ENCODE assay signal across 11 mouse cellular contexts in genomic region chr8:57326091-57327065, GRCm38 (mm10). TPM values are rescaled to one million over a fixed set of nuclear protein-coding genes. Genes with fewer than 3 reads are reported as not detected.
A peak's percentile ranks its signal among the peaks of the same experiment; 100 is the strongest.
DNase-seq lines count a peak whose midpoint lies in the region; ATAC-seq lines count a peak whose summit lies in the region.
"Had no signal": no experiment of that assay in that cellular context is flagged by ENCODE, and none has a peak within 500 bp of the region (broad histone marks: within the 10 kb centered on the region; RNA-seq: fewer than 3 reads in every experiment).

No protein-coding gene starts in this region.

- H3K9me3 ChIP-seq in midbrain, embryonic 10.5 days (replicated peaks), result no peaks in the 10 kb centered on the region
- H3K9me3 ChIP-seq in midbrain, embryonic 13.5 days, result no peaks in the 10 kb centered on the region
- no peaks in the 10 kb centered on the region for H3K9me3 ChIP-seq in heart, embryonic 13.5 days
- no peaks in the 10 kb centered on the region for H3K9me3 ChIP-seq in limb, embryonic 11.5 days (ENCODE audit: control insufficient read depth, low read length)
- H3K9me3 ChIP-seq in stomach, embryonic 16.5 days (replicated peaks; ENCODE audit: control insufficient read depth, low read length), result no peaks in the 10 kb centered on the region
- no peaks in the 10 kb centered on the region for H3K9me3 ChIP-seq in kidney, embryonic 16.5 days (ENCODE audit: low read length)

- H3K36me3 ChIP-seq in midbrain, embryonic 10.5 days, result no peaks in the 10 kb centered on the region
- H3K36me3 ChIP-seq in midbrain, embryonic 13.5 days, result no peaks in the 10 kb centered on the region
- peaks cover 39% of the 10 kb centered on the region for H3K36me3 ChIP-seq in heart, embryonic 13.5 days
- H3K36me3 ChIP-seq in limb, embryonic 11.5 days (ENCODE audit: control insufficient read depth, insufficient read depth, low read length), result no peaks in the 10 kb centered on the region; the same call in 1 of the 2 replicates
- H3K36me3 ChIP-seq in stomach, embryonic 16.5 days (ENCODE audit: control insufficient read depth, insufficient read depth, low read length), result no peaks in the 10 kb centered on the region
- no peaks in the 10 kb centered on the region for H3K36me3 ChIP-seq in kidney, embryonic 16.5 days (ENCODE audit: insufficient read depth, low read length)

- WGBS in midbrain, embryonic 10.5 days, result 1% methylated on average over 27 of the region's 27 CpGs
- WGBS in midbrain, embryonic 13.5 days, result 2% methylated on average over 27 of the region's 27 CpGs
- WGBS in heart, embryonic 13.5 days, result 7% methylated on average over 27 of the region's 27 CpGs
- WGBS in limb, embryonic 11.5 days, result 5% methylated on average over 27 of the region's 27 CpGs
- 26% methylated on average over 27 of the region's 27 CpGs for WGBS in stomach, embryonic 16.5 days
- WGBS in kidney, embryonic 16.5 days, result 8% methylated on average over 27 of the region's 27 CpGs

- peaks cover 100% of the 10 kb centered on the region for H3K27me3 ChIP-seq in midbrain, embryonic 10.5 days (ENCODE audit: low read depth, poor library complexity, severe bottlenecking)
- H3K27me3 ChIP-seq in midbrain, embryonic 13.5 days, result peaks cover 96% of the 10 kb centered on the region
- H3K27me3 ChIP-seq in heart, embryonic 13.5 days (replicated peaks), result no peaks in the 10 kb centered on the region
- peaks cover 23% of the 10 kb centered on the region for H3K27me3 ChIP-seq in limb, embryonic 11.5 days (ENCODE audit: control insufficient read depth, insufficient read depth, low read length)
- peaks cover 54% of the 10 kb centered on the region for H3K27me3 ChIP-seq in stomach, embryonic 16.5 days (ENCODE audit: control insufficient read depth, insufficient read depth, low read length)
- peaks cover 98% of the 10 kb centered on the region for H3K27me3 ChIP-seq in kidney, embryonic 16.5 days (ENCODE audit: insufficient read depth, low read length)
- H3K27me3 ChIP-seq: CH12.LX had no signal

- H3K9ac ChIP-seq in midbrain, embryonic 13.5 days (replicated peaks), result no peak overlapping the region
- H3K9ac ChIP-seq in heart, embryonic 13.5 days, result peak overlapping the region; percentile 100
- H3K9ac ChIP-seq in limb, embryonic 11.5 days (ENCODE audit: low read length), result peak overlapping the region; percentile 84
- peak overlapping the region; percentile 66 for H3K9ac ChIP-seq in stomach, embryonic 16.5 days (ENCODE audit: low read length)
- H3K9ac ChIP-seq in kidney, embryonic 16.5 days (replicated peaks; ENCODE audit: low read length), result no peak overlapping the region

- no peak overlapping the region for H3K4me3 ChIP-seq in midbrain, embryonic 10.5 days
- no peak overlapping the region for H3K4me3 ChIP-seq in midbrain, embryonic 13.5 days (replicated peaks)
- peak overlapping the region; percentile 95 for H3K4me3 ChIP-seq in heart, embryonic 13.5 days
- peak overlapping the region; percentile 85 for H3K4me3 ChIP-seq in limb, embryonic 11.5 days (ENCODE audit: low read depth, low read length)
- H3K4me3 ChIP-seq in stomach, embryonic 16.5 days (replicated peaks; ENCODE audit: low read length), result peak overlapping the region; percentile 40
- H3K4me3 ChIP-seq in kidney, embryonic 16.5 days (ENCODE audit: low read length), result no peak overlapping the region
- H3K4me3 ChIP-seq: erythroblast, embryonic 14.5 days had no signal

- DNase-seq in midbrain, embryonic 10.5 days (ENCODE audit: low spot score), result peak; percentile 51
- peak; percentile 54 for DNase-seq in limb, embryonic 11.5 days (ENCODE audit: low spot score)
- no peak for DNase-seq in lung, postnatal 36 days
- DNase-seq in cerebellum, adult 9-10 months, result no peak
- DNase-seq: cerebellum, adult 8-10 months had no signal

- no peak for ATAC-seq in midbrain, embryonic 13.5 days
- ATAC-seq in heart, embryonic 13.5 days (ENCODE audit: extremely low read depth, insufficient number of reproducible peaks, low FRiP score, low TSS enrichment), result no peak
- no peak for ATAC-seq in limb, embryonic 11.5 days (ENCODE audit: insufficient number of reproducible peaks, low FRiP score, low TSS enrichment, low read depth)
- no peak for ATAC-seq in stomach, embryonic 16.5 days (ENCODE audit: insufficient read depth, low FRiP score)
- ATAC-seq in kidney, embryonic 16.5 days (ENCODE audit: low FRiP score, low TSS enrichment), result no peak

- no peak overlapping the region for H3K4me2 ChIP-seq in midbrain, embryonic 13.5 days (replicated peaks)
- peak overlapping the region; percentile 92 for H3K4me2 ChIP-seq in heart, embryonic 13.5 days
- peak overlapping the region; percentile 57 for H3K4me2 ChIP-seq in limb, embryonic 11.5 days (ENCODE audit: low read depth, severe bottlenecking)
- peak overlapping the region; percentile 63 for H3K4me2 ChIP-seq in stomach, embryonic 16.5 days (ENCODE audit: low read depth, low read length)
- H3K4me2 ChIP-seq in kidney, embryonic 16.5 days (replicated peaks; ENCODE audit: low read depth, low read length), result no peak overlapping the region

- peaks cover 33% of the 10 kb centered on the region for H3K4me1 ChIP-seq in midbrain, embryonic 10.5 days
- H3K4me1 ChIP-seq in midbrain, embryonic 13.5 days (replicated peaks), result peaks cover 15% of the 10 kb centered on the region
- H3K4me1 ChIP-seq in heart, embryonic 13.5 days, result peaks cover 38% of the 10 kb centered on the region
- peaks cover 9% of the 10 kb centered on the region; the same call in 1 of the 2 replicates for H3K4me1 ChIP-seq in limb, embryonic 11.5 days (ENCODE audit: control insufficient read depth, insufficient read depth, low read length)
- H3K4me1 ChIP-seq in stomach, embryonic 16.5 days (ENCODE audit: control insufficient read depth, insufficient read depth, low read length), result peaks cover 10% of the 10 kb centered on the region
- peaks cover 6% of the 10 kb centered on the region for H3K4me1 ChIP-seq in kidney, embryonic 16.5 days (ENCODE audit: insufficient read depth, low read length)

- no peak overlapping the region for H3K27ac ChIP-seq in midbrain, embryonic 10.5 days (replicated peaks)
- no peak overlapping the region for H3K27ac ChIP-seq in midbrain, embryonic 13.5 days
- H3K27ac ChIP-seq in heart, embryonic 13.5 days (replicated peaks), result peak overlapping the region; percentile 99
- H3K27ac ChIP-seq in limb, embryonic 11.5 days (replicated peaks; ENCODE audit: low read depth, low read length), result peak overlapping the region; percentile 88
- peak overlapping the region; percentile 79 for H3K27ac ChIP-seq in stomach, embryonic 16.5 days (ENCODE audit: low read length)
- H3K27ac ChIP-seq in kidney, embryonic 16.5 days (ENCODE audit: low read length), result no peak overlapping the region

RNA-seq across cellular contexts. Expression of gene Hand2, which starts 5.6 kb away (rescaled TPM):
- not detected in 2 replicates for polyA plus RNA-seq in midbrain, embryonic 10.5 days (2016; fragmentation: Nextera tagmentation; extraction: Ambion mirVana)
- not detected in 2 replicates for polyA plus RNA-seq in midbrain, embryonic 13.5 days (2015; fragmentation: Nextera tagmentation; extraction: Ambion mirVana)
- 11.6 and 12.0 TPM in 2 replicates for polyA plus RNA-seq in heart, embryonic 13.5 days (2015; fragmentation: Nextera tagmentation; extraction: Ambion mirVana)
- 27.3 and 30.3 TPM in 2 replicates for polyA plus RNA-seq in limb, embryonic 11.5 days (2014; fragmentation: Nextera tagmentation; extraction: Ambion mirVana)
- polyA plus RNA-seq in stomach, embryonic 16.5 days (2015; fragmentation: Nextera tagmentation; extraction: Ambion mirVana), result 6.2 and 7.5 TPM in 2 replicates
- polyA plus RNA-seq in kidney, embryonic 16.5 days (2015; fragmentation: Nextera tagmentation; extraction: Ambion mirVana), result 0.25 and 0.62 TPM in 2 replicates
- polyA plus RNA-seq: erythroblast, embryonic 14.5 days had no signal

Comparison
In these comparisons a context has a peak if more than half of its experiments do, and no peak if none do; other contexts are left out.
1. DNase-seq: peak in midbrain, embryonic 10.5 days (single experiment) and limb, embryonic 11.5 days (single experiment); none in lung, postnatal 36 days (single experiment) and cerebellum, adult 9-10 months (single experiment).
2. H3K27ac ChIP-seq: peak in heart, embryonic 13.5 days (single experiment), limb, embryonic 11.5 days (single experiment) and stomach, embryonic 16.5 days (single experiment); none in midbrain, embryonic 10.5 days (single experiment), midbrain, embryonic 13.5 days (single experiment) and kidney, embryonic 16.5 days (single experiment).
3. H3K4me3 ChIP-seq: peak in heart, embryonic 13.5 days (single experiment), limb, embryonic 11.5 days (single experiment) and stomach, embryonic 16.5 days (single experiment); none in midbrain, embryonic 10.5 days (single experiment), midbrain, embryonic 13.5 days (single experiment) and kidney, embryonic 16.5 days (single experiment).
4. H3K4me2 ChIP-seq: peak in heart, embryonic 13.5 days (single experiment), limb, embryonic 11.5 days (single experiment) and stomach, embryonic 16.5 days (single experiment); none in midbrain, embryonic 13.5 days (single experiment) and kidney, embryonic 16.5 days (single experiment).
5. H3K9ac ChIP-seq: peak in heart, embryonic 13.5 days (single experiment), limb, embryonic 11.5 days (single experiment) and stomach, embryonic 16.5 days (single experiment); none in midbrain, embryonic 13.5 days (single experiment) and kidney, embryonic 16.5 days (single experiment).